Mouse (Mus musculus): ENCODE measurements around the gene Sh3bgrl3.

DNA sequence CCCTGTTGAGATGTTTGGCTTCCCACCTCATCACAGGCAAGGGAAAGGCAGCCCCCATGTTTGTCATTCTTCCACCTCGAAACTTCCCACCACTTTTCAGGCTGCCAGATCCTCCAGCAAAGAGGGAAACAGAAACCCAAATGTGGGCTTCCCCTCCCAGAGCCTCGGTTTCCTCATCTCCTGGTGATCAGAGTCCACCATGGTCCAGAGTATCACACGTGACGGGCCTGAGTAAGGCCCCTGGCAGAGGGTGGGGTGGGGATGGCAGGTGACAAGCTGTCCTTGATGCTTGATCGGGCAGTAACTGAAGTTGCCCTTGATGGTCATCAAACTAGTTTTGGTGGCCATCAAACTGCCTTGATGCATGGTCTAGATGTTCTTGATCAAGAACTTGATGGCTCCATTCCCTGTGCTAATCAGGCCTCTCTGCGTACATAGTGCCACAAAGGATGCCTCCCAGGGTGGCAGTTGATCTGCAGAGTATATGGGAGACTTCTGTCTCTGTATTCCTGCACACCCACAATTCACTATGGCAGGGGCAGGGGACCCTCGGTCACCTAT lies 34.5 kb downstream of the Sh3bgrl3 start:
- TF ChIP-seq POLR2A (IDR thresholded peaks at IDR 0.05; ENCODE audit: insufficient read length, low read depth) (no peak), E2F4 (IDR thresholded peaks at IDR 0.05; ENCODE audit: insufficient read depth) (no peak), SRF (IDR thresholded peaks at IDR 0.05; ENCODE audit: control insufficient read depth, insufficient read length, low read depth) (no peak), MAX (IDR thresholded peaks at IDR 0.05; ENCODE audit: low read depth) (no peak), USF1 (IDR thresholded peaks at IDR 0.05; ENCODE audit: low read depth) (no peak), MYOD1 (IDR thresholded peaks at IDR 0.05; ENCODE audit: control insufficient read depth in 1 of 3, insufficient read length in 2 of 3, low read depth in 2 of 3) (no peak), POLR2AphosphoS2 (IDR thresholded peaks at IDR 0.05; ENCODE audit: insufficient read length, low read depth) (no peak), TCF12 (IDR thresholded peaks at IDR 0.05; ENCODE audit: insufficient read depth, poor library complexity, severe bottlenecking) (no peak), MYOG (IDR thresholded peaks at IDR 0.05; ENCODE audit: control insufficient read depth in 1 of 3, insufficient read depth in 1 of 3, insufficient read length in 2 of 3, low read depth in 2 of 3) (no peak), TCF3 (IDR thresholded peaks at IDR 0.05; ENCODE audit: insufficient read length, low read depth) (no peak), CEBPB (IDR thresholded peaks at IDR 0.05; ENCODE audit: insufficient read depth, poor library complexity, severe bottlenecking) (no peak)

Data from myocyte (in vitro differentiated cells).